Mouse (Mus musculus) liver, embryonic 14.5 days (tissue): ENCODE data around the gene Morn5. TPM values are rescaled to one million over a fixed set of nuclear protein-coding genes. Genes with fewer than 3 reads are reported as not detected.

Source experiments
- ATAC-seq: fragments of 200-750 bp; cut with Nextera tagmentation; 2 replicates; pipeline ENCODE4 v1.8.0; 2017; ENCODE audit warnings: moderate number of reproducible peaks, mild to moderate bottlenecking, moderate library complexity; ENCODE audit not compliant: insufficient read depth
- DNase-seq, 3 experiments: peaks; one replicate each; pipeline ENCODE4 v3.0.0-alpha.2; 2012 to 2013; ENCODE audit warnings: low read depth in 3 of 3, low spot score in 3 of 3
- H3K27ac ChIP-seq: fragments of 300-500 bp; sonication (generic); 2 replicates; pipeline ENCODE4 v1.5.1; 2014; ENCODE audit warnings: moderate library complexity, mild to moderate bottlenecking, control low read depth, inconsistent platforms
- H3K27me3 ChIP-seq: fragments of 300-500 bp; sonication (generic); 2 replicates; pipeline ENCODE4 v1.6.1; 2014; ENCODE audit warnings: mild to moderate bottlenecking, low read length, moderate library complexity; ENCODE audit not compliant: control insufficient read depth, insufficient read depth
- H3K36me3 ChIP-seq: fragments of 300-500 bp; sonication (generic); replicated peaks from 2 replicates; pipeline ENCODE4 v1.6.1; 2014; ENCODE audit warnings: low read depth; ENCODE audit not compliant: control insufficient read depth, insufficient read depth
- H3K4me1 ChIP-seq, 2 experiments: fragments of 200-500 bp in 1 of 2; fragments of 300-500 bp in 1 of 2; sonication (generic) in 1 of 2; replicated peaks; 2 replicates each; pipeline ENCODE4 v1.6.1; 2012 to 2014; ENCODE audit warnings: antibody characterized with exemption in 1 of 2, inconsistent platforms in 1 of 2, low read length in 1 of 2; ENCODE audit not compliant: control insufficient read depth in 2 of 2, insufficient read depth in 2 of 2
- H3K4me2 ChIP-seq: fragments of 300-500 bp; sonication (generic); 2 replicates; pipeline ENCODE4 v1.6.1; 2014; ENCODE audit warnings: low read depth, mild to moderate bottlenecking, control low read depth, moderate library complexity
- H3K4me3 ChIP-seq, 2 experiments: fragments of 200-500 bp in 1 of 2; fragments of 300-500 bp in 1 of 2; sonication (generic) in 1 of 2; 2 replicates each; pipeline ENCODE4 v1.5.1; 2012 to 2014; ENCODE audit warnings: low read depth in 2 of 2, low read length in 2 of 2, mild to moderate bottlenecking in 2 of 2, control low read depth in 1 of 2, inconsistent platforms in 1 of 2, moderate library complexity in 1 of 2; ENCODE audit not compliant: insufficient read depth in 1 of 2
- H3K9ac ChIP-seq: fragments of 300-500 bp; sonication (generic); replicated peaks from 2 replicates; pipeline ENCODE4 v1.6.1; 2014; ENCODE audit warnings: mild to moderate bottlenecking, control low read depth, moderate library complexity
- H3K9me3 ChIP-seq: fragments of 300-500 bp; sonication (generic); 2 replicates; pipeline ENCODE4 v1.6.1; 2016; ENCODE audit warnings: low read length, mixed read lengths; ENCODE audit not compliant: control insufficient read depth
- CTCF ChIP-seq: IDR thresholded peaks from 2 replicates; pipeline ENCODE4 v1.5.1; 2016; ENCODE audit warnings: antibody characterized with exemption, low read depth, control low read depth
- EP300 ChIP-seq: IDR thresholded peaks from 2 replicates; pipeline ENCODE4 v1.6.1; 2016; ENCODE audit warnings: antibody characterized with exemption, low read depth
- WGBS: fragments of 180-500 bp; shearing (Covaris S2); extraction: QIAGEN DNeasy Blood & Tissue Kit; methylation state at CpG from one replicate; pipeline ENCODE4 v1.1.7; 2014; ENCODE audit not compliant: insufficient replicate concordance; 5-methylcytosine and 5-hydroxymethylcytosine counted together
- polyA plus RNA-seq, 2 experiments: library from polyadenylated mRNA; depleted of rRNA in 1 of 2; stranded (reverse) in 1 of 2; unstranded in 1 of 2; fragments of >200 nt; fragmentation: Nextera tagmentation in 1 of 2; extraction: Ambion mirVana in 1 of 2; gene quantifications; 2 replicates each; pipeline versions ENCODE4 v1.2.1 to v1.2.3; 2012 to 2014

Morn5 gene
- polyA plus RNA-seq, 2 experiments, result not detected

DNA sequence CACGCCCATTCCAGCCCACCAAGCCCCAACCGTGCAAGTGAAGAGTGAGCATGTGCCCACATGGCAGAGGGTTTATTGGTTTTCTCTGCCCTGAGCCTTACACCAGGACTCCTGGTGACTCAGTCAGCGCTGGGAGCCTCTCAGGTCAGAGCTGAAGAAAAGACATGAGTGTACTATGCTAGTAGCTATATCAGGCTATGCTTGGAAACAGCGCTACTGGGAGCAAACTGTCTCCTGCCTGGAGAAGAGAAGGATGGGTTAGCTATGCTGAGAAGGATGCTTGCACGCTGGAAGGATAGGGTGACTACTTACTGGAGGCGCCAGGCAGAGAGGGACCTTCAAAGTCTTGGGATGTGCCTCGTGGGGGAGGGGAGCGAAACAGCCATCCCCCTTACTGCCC, 38.7 kb upstream of the Morn5 start:
- no peak for DNase-seq
- Histone ChIP-seq H3K9ac (no peak overlapping the region), H3K27me3 (peaks cover 17% of the 10 kb centered on the region), H3K4me2 (no peak overlapping the region), H3K36me3 (no peaks in the 10 kb centered on the region), H3K4me1 (no peaks in the 10 kb centered on the region), H3K9me3 (no peaks in the 10 kb centered on the region), H3K27ac (no peak overlapping the region), H3K4me3 (no peak overlapping the region)
- ATAC-seq, result no peak
- TF ChIP-seq CTCF, result no peak
- TF ChIP-seq EP300, result no peak
- 47% methylated on average over 8 of the region's 8 CpGs for WGBS

DNA sequence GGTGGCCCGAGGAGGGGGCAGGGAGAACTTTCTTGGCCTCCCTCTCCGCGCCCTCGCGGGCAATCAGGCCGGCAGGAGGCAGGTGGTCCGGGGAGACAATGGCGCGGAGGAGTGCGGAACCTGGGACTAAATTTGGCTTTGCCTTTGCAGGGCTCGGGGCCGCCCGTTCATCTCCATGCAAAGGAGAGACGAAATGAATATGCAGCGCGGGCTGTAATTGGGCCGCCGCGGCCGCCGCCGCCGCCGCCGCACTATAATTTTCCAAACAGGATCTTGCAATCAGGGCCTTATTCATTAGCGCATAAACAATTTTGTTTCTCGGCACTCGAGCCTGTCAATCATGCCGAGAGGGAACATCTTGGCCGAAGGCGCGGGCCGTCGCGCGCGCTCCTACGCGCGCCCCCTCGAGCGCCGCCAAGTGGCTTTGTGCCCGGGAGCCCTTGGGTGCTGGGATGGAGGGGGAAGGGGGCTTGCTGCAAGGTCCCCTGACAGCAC, 37.9 kb upstream of the Morn5 start:
- 0% methylated on average over 44 of the region's 44 CpGs for WGBS
- no peak overlapping the region for H3K27ac ChIP-seq
- peak overlapping the region; percentile 19 to 26; a peak in 2 of 4 replicates for H3K4me3 ChIP-seq
- peak overlapping the region; percentile 52 for H3K4me2 ChIP-seq
- H3K9ac ChIP-seq, result no peak overlapping the region
- H3K36me3 ChIP-seq, result no peaks in the 10 kb centered on the region
- no peaks in the 10 kb centered on the region for H3K4me1 ChIP-seq
- H3K9me3 ChIP-seq, result no peaks in the 10 kb centered on the region
- no peak for TF ChIP-seq CTCF
- no peak for TF ChIP-seq EP300
- no peak for ATAC-seq
- no peak for DNase-seq
- peaks cover 17% of the 10 kb centered on the region for H3K27me3 ChIP-seq

DNA sequence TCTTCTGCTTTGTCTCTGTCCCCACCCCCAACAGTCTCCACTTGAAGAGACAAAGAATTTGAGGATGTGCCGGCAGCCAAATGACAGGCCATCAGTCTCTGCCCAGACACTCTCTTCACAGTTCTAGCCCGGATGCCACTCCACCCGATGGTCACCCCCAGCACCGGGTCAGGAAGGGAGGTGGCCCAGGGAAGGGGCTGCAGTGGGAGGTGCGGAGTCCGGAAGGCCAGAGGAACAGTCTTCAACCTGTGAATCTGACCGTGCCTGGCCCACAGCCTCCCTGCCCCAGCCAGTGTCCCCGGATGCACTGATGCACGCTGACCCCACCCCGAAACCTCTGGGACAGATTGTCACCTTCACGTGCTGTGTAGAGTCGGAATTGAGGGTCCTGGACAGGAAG, 36.2 kb upstream of the Morn5 start:
- WGBS, result 39% methylated on average over 12 of the region's 12 CpGs
- Histone ChIP-seq H3K9ac (no peak overlapping the region), H3K27ac (no peak overlapping the region), H3K4me1 (no peaks in the 10 kb centered on the region), H3K36me3 (no peaks in the 10 kb centered on the region), H3K4me2 (no peak overlapping the region), H3K9me3 (no peaks in the 10 kb centered on the region), H3K27me3 (peaks cover 17% of the 10 kb centered on the region), H3K4me3 (no peak overlapping the region)
- no peak for DNase-seq
- TF ChIP-seq EP300, result no peak
- ATAC-seq, result no peak

DNA sequence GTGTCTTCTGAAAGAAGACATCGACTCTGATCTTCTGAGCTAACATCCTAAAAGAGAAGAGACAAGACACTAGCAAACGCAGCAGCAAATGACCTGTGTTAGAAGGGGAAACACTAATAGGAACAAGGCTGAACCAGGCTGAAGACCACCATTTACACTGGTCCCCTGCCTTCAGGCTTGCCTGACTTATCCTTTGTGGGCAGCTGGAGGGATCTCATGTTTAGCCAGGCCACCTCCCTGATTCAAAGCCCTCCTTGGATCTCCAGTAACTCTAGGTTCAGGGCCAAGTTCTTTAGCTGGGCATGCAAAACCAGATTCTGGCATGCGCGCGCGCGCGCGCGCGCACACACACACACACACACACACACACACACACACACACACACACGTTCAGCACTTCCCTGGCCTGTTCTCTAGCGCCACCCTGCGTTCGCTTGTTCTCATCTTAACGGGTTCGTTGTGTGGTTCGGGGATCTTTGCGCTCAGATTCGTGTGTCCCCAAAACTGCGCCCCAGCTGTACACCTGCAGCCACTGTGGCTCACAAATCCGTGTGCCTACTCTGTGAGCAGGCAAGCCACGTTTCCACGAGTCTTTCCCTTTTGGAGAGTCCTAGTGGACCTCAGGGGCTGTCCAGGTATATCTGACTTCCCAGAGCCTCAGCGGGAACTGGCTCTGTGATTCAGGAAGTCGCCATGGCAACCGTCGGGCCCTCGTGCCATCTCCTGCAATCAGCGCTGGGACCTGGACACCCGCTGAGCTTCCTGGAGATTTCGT, 27.7 kb upstream of the Morn5 start:
- Histone ChIP-seq H3K27ac (no peak overlapping the region), H3K4me2 (0 out of 2 replicates have a peak overlapping the region, but pooled peaks have one; percentile 11), H3K36me3 (no peaks in the 10 kb centered on the region), H3K4me3 (no peak overlapping the region), H3K9ac (no peak overlapping the region), H3K4me1 (no peaks in the 10 kb centered on the region; a peak in 1 of 4 replicates), H3K9me3 (no peaks in the 10 kb centered on the region), H3K27me3 (no peaks in the 10 kb centered on the region)
- TF ChIP-seq EP300 (no peak), CTCF (peak; percentile 75)
- 15% methylated on average over 32 of the region's 32 CpGs for WGBS
- ATAC-seq, result no peak
- peak in 2 of 3 experiments; percentile 17 to 36 for DNase-seq

DNA sequence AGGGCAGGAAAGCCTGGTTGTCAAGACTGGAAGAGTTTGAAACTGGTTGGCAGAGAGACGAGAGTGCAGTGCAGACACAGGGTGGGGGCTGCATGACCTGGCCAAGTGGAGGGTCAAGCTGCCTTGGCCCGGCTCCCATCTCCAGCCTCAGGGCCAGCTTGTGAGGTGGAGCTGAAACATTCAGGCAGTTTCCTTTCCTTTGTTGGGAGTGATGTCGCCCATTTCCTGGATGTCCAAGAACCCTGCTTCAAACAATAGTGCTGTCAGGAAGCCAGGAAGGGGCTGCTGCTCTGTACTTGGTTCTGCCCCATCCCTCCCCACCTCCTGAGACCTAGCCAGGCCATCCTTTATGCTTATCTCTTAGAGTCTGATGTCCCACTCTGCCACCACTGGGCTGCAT, 26.0 kb upstream of the Morn5 start:
- no peaks in the 10 kb centered on the region; a peak in 1 of 4 replicates for H3K4me1 ChIP-seq
- 28% methylated on average over 3 of the region's 3 CpGs for WGBS
- no peaks in the 10 kb centered on the region for H3K27me3 ChIP-seq
- ATAC-seq, result no peak
- no peaks in the 10 kb centered on the region for H3K9me3 ChIP-seq
- no peak overlapping the region for H3K9ac ChIP-seq
- H3K4me3 ChIP-seq, result no peak overlapping the region
- H3K36me3 ChIP-seq, result no peaks in the 10 kb centered on the region
- no peak overlapping the region for H3K4me2 ChIP-seq
- TF ChIP-seq CTCF, result no peak
- no peak for TF ChIP-seq EP300
- no peak for DNase-seq
- H3K27ac ChIP-seq, result no peak overlapping the region
